Mouse (Mus musculus) CH12.LX (cell line): ENCODE data around the gene Gm4187. TPM values are rescaled to one million over a fixed set of nuclear protein-coding genes. Genes with fewer than 3 reads are reported as not detected.
"Not testable (repeated sequence)": the region's sequence is repeated elsewhere in the genome, so short reads cannot be mapped to it uniquely, and the experiment has no call there.

Source experiments
- DNase-seq: peaks from one replicate; pipeline ENCODE4 v3.0.0-alpha.2; 2013; ENCODE audit errors: extremely low read depth
- H3K27ac ChIP-seq: 2 replicates; pipeline ENCODE4 v1.5.1; 2012; ENCODE audit warnings: low read depth, mild to moderate bottlenecking, control low read depth, moderate library complexity; ENCODE audit not compliant: insufficient read depth
- H3K27me3 ChIP-seq: replicated peaks from 2 replicates; pipeline ENCODE3; 2012; ENCODE audit warnings: inconsistent platforms
- H3K36me3 ChIP-seq, 2 experiments: replicated peaks in 1 of 2; 2 replicates each; pipeline versions ENCODE3 to v1.6.1; 2012; ENCODE audit warnings: inconsistent platforms in 1 of 2, low read length in 1 of 2, mild to moderate bottlenecking in 1 of 2, mixed read lengths in 1 of 2, moderate library complexity in 1 of 2; ENCODE audit not compliant: control insufficient read depth in 1 of 2, insufficient read depth in 1 of 2
- H3K4me1 ChIP-seq, 2 experiments: 2 replicates each; pipeline ENCODE4 v1.6.1; 2012; ENCODE audit warnings: inconsistent platforms in 1 of 2, moderate library complexity in 1 of 2; ENCODE audit not compliant: insufficient read depth in 2 of 2, control insufficient read depth in 1 of 2
- H3K4me2 ChIP-seq: 2 replicates; pipeline ENCODE4 v1.6.1; 2012; ENCODE audit warnings: low read depth, mild to moderate bottlenecking, control low read depth; ENCODE audit not compliant: poor library complexity, insufficient read depth, severe bottlenecking
- H3K4me3 ChIP-seq, 3 experiments: fragments of 150-350 bp in 1 of 3; sonication (generic) in 1 of 3; replicated peaks in 1 of 3; 2 replicates each; pipeline versions ENCODE3 to v1.5.1; 2011 to 2012; ENCODE audit warnings: low read depth in 2 of 3, low read length in 2 of 3, mild to moderate bottlenecking in 2 of 3, moderate library complexity in 2 of 3, control low read depth in 1 of 3, improper control_type of control experiment in 1 of 3, inconsistent platforms in 1 of 3, mixed read lengths in 1 of 3; ENCODE audit not compliant: poor library complexity in 1 of 3
- H3K79me2 ChIP-seq: replicated peaks from 2 replicates; pipeline ENCODE4 v1.6.1; 2012; ENCODE audit warnings: mild to moderate bottlenecking, moderate library complexity; ENCODE audit not compliant: control insufficient read depth, poor library complexity, insufficient read depth, severe bottlenecking; ENCODE audit errors: extremely low read depth
- H3K9ac ChIP-seq: 2 replicates; pipeline ENCODE4 v1.6.1; 2012; ENCODE audit warnings: low read depth, mild to moderate bottlenecking, control low read depth, moderate library complexity; ENCODE audit not compliant: insufficient read depth
- H3K9me3 ChIP-seq: replicated peaks from 2 replicates; pipeline ENCODE3; 2012; ENCODE audit warnings: low read length, inconsistent platforms, mixed read lengths
- dilution Hi-C: fragments of 300-500 bp; cut with MboI; formaldehyde crosslinking; loops from 2 replicates; pipeline ENCODE4 v1.14.3; 2020; ENCODE audit warnings: low sequenced_read_pairs; ENCODE audit not compliant: extremely low pct_unique_long_range_greater_than_20kb, extremely low pct_ligation_motif_present
- in situ Hi-C: fragments of 300-500 bp; cut with MboI; formaldehyde crosslinking; loops from 3 replicates; pipeline ENCODE4 v1.14.3; 2019; ENCODE audit warnings: low sequenced_read_pairs, low pct_ligation_motif_present, low pct_unique_long_range_greater_than_20kb, mixed read lengths
- polyA plus RNA-seq: library from polyadenylated mRNA; unstranded; fragments of >175 nt; gene quantifications from 2 replicates; pipeline ENCODE4 v1.2.1, GENCODE M21; 2012; ENCODE audit warnings: low read depth; ENCODE audit not compliant: insufficient read length
- total RNA-seq, 2 experiments: library from RNA; depleted of rRNA; stranded (reverse); fragments of 300-350 nt in 1 of 2; fragments of >200 nt in 1 of 2; gene quantifications; 2 replicates each; pipeline ENCODE4 v1.2.3; 2012 to 2014

The Gm4187 gene
- total RNA-seq (2012; rRNA removed) (not detected in 2 replicates), total RNA-seq (2014; rRNA removed) (not detected in 2 replicates), polyA plus RNA-seq (not detected in 2 replicates)

DNA sequence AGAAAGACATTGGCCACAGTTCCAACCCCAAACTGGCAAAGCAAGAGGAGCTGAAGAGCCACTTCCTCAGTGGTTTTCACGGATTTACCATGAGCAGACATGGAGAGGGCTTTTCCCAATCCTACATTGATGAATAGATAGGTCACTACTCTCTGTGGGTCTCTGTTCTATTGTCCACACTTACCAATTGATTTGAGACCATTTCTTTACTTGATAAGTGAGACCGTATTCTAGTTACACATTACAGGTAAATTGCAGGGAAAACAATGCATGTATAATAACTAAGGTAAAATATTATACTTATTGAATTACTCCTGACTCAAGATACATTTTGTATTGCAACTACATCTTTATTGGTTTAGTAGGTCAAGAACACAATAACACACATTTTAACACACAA, at the start of gene Gm4187:
Gene Gm4187, minus strand, starts transcription at position 101 of the 400 bp plus-strand sequence.
- H3K79me2 ChIP-seq, H3K4me1 ChIP-seq, DNase-seq, H3K27me3 ChIP-seq, H3K4me3 ChIP-seq, H3K4me2 ChIP-seq, H3K27ac ChIP-seq, H3K9ac ChIP-seq, H3K9me3 ChIP-seq, dilution Hi-C loops, in situ Hi-C loops, H3K36me3 ChIP-seq: not testable (repeated sequence)

- H3K4me2 ChIP-seq, H3K27ac ChIP-seq, H3K27me3 ChIP-seq, H3K4me1 ChIP-seq, H3K36me3 ChIP-seq, DNase-seq, H3K79me2 ChIP-seq, dilution Hi-C loops, in situ Hi-C loops, H3K9ac ChIP-seq, H3K4me3 ChIP-seq, H3K9me3 ChIP-seq: not testable (repeated sequence)
These were observed 41.4 kb upstream of the Gm4187 start, which contains the start of gene Gm8660 for GRCm38 (mm10) chr7:22370939-22371338. Gm8660 (minus strand) TSS chr7:22371039.

Other genes with a start within 250 kb of the Gm4187 start
- not detected in 2 replicates for gene Gm16451, start 211.5 kb downstream of the Gm4187 start, total RNA-seq (2012; rRNA removed)
- gene Gm16451, start 211.5 kb downstream of the Gm4187 start, total RNA-seq (2014; rRNA removed) = not detected in 2 replicates
- gene Gm16451, start 211.5 kb downstream of the Gm4187 start, polyA plus RNA-seq = not detected in 2 replicates
- gene Gm10666, start 195.0 kb downstream of the Gm4187 start, total RNA-seq (2012; rRNA removed) = not detected in 2 replicates
- gene Gm10666, start 195.0 kb downstream of the Gm4187 start, total RNA-seq (2014; rRNA removed) = not detected in 2 replicates
- gene Gm10666, start 195.0 kb downstream of the Gm4187 start, polyA plus RNA-seq = not detected in 2 replicates
- gene Vmn1r142, start 165.7 kb downstream of the Gm4187 start, total RNA-seq (2012; rRNA removed) = not detected in 2 replicates
- not detected in 2 replicates for gene Vmn1r142, start 165.7 kb downstream of the Gm4187 start, total RNA-seq (2014; rRNA removed)
- gene Vmn1r142, start 165.7 kb downstream of the Gm4187 start, polyA plus RNA-seq = not detected in 2 replicates
- not detected in 2 replicates for gene Vmn1r143, start 140.3 kb downstream of the Gm4187 start, total RNA-seq (2012; rRNA removed)
- not detected in 2 replicates for gene Vmn1r143, start 140.3 kb downstream of the Gm4187 start, total RNA-seq (2014; rRNA removed)
- gene Vmn1r143, start 140.3 kb downstream of the Gm4187 start, polyA plus RNA-seq = not detected in 2 replicates
- gene Gm8653, start 128.5 kb downstream of the Gm4187 start, total RNA-seq (2012; rRNA removed) = not detected in 2 replicates
- gene Gm8653, start 128.5 kb downstream of the Gm4187 start, total RNA-seq (2014; rRNA removed) = not detected in 2 replicates
- not detected in 2 replicates for gene Gm8653, start 128.5 kb downstream of the Gm4187 start, polyA plus RNA-seq
- gene Gm8453, start 100.2 kb downstream of the Gm4187 start, total RNA-seq (2012; rRNA removed) = not detected in 2 replicates
- not detected in 2 replicates for gene Gm8453, start 100.2 kb downstream of the Gm4187 start, total RNA-seq (2014; rRNA removed)
- not detected in 2 replicates for gene Gm8453, start 100.2 kb downstream of the Gm4187 start, polyA plus RNA-seq
- not detected in 2 replicates for gene Gm8660, start 41.3 kb upstream of the Gm4187 start, total RNA-seq (2012; rRNA removed)
- gene Gm8660, start 41.3 kb upstream of the Gm4187 start, total RNA-seq (2014; rRNA removed) = not detected in 2 replicates
- gene Gm8660, start 41.3 kb upstream of the Gm4187 start, polyA plus RNA-seq = not detected in 2 replicates
- gene Vmn1r148, start 83.9 kb upstream of the Gm4187 start, total RNA-seq (2012; rRNA removed) = not detected in 2 replicates
- not detected in 2 replicates for gene Vmn1r148, start 83.9 kb upstream of the Gm4187 start, total RNA-seq (2014; rRNA removed)
- gene Vmn1r148, start 83.9 kb upstream of the Gm4187 start, polyA plus RNA-seq = not detected in 2 replicates
- gene Vmn1r149, start 108.5 kb upstream of the Gm4187 start, total RNA-seq (2012; rRNA removed) = not detected in 2 replicates
- not detected in 2 replicates for gene Vmn1r149, start 108.5 kb upstream of the Gm4187 start, total RNA-seq (2014; rRNA removed)
- gene Vmn1r149, start 108.5 kb upstream of the Gm4187 start, polyA plus RNA-seq = not detected in 2 replicates
- not detected in 2 replicates for gene Gm10665, start 134.4 kb upstream of the Gm4187 start, total RNA-seq (2012; rRNA removed)
- gene Gm10665, start 134.4 kb upstream of the Gm4187 start, total RNA-seq (2014; rRNA removed) = not detected in 2 replicates
- not detected in 2 replicates for gene Gm10665, start 134.4 kb upstream of the Gm4187 start, polyA plus RNA-seq
- not detected in 2 replicates for gene Vmn1r151, start 170.0 kb upstream of the Gm4187 start, total RNA-seq (2012; rRNA removed)
- not detected in 2 replicates for gene Vmn1r151, start 170.0 kb upstream of the Gm4187 start, total RNA-seq (2014; rRNA removed)
- gene Vmn1r151, start 170.0 kb upstream of the Gm4187 start, polyA plus RNA-seq = not detected in 2 replicates
- gene Vmn1r152, start 193.2 kb upstream of the Gm4187 start, total RNA-seq (2012; rRNA removed) = not detected in 2 replicates
- gene Vmn1r152, start 193.2 kb upstream of the Gm4187 start, total RNA-seq (2014; rRNA removed) = not detected in 2 replicates
- not detected in 2 replicates for gene Vmn1r152, start 193.2 kb upstream of the Gm4187 start, polyA plus RNA-seq
- gene Gm8677, start 205.2 kb upstream of the Gm4187 start, total RNA-seq (2012; rRNA removed) = not detected in 2 replicates
- not detected in 2 replicates for gene Gm8677, start 205.2 kb upstream of the Gm4187 start, total RNA-seq (2014; rRNA removed)
- gene Gm8677, start 205.2 kb upstream of the Gm4187 start, polyA plus RNA-seq = not detected in 2 replicates
- not detected in 2 replicates for gene Gm4201, start 235.6 kb upstream of the Gm4187 start, total RNA-seq (2012; rRNA removed)
- not detected in 2 replicates for gene Gm4201, start 235.6 kb upstream of the Gm4187 start, total RNA-seq (2014; rRNA removed)
- not detected in 2 replicates for gene Gm4201, start 235.6 kb upstream of the Gm4187 start, polyA plus RNA-seq